Mouse (Mus musculus) gastrocnemius, postnatal 36 days (tissue): ENCODE measurements at regions not wholly inside any gene's neighbourhood (a gene's known extent, or its start where the extent isn't known, plus 50 kb on each side); places are given as distances from the start of the nearest gene placed in this dataset.

Experiments
- DNase-seq, 2 experiments: peaks; one replicate each; pipeline ENCODE4 v3.0.0; 2022
- intact Hi-C: fragments of 180-260 bp; cut with DNase I; formaldehyde crosslinking; loops from one replicate; pipeline ENCODE4 v1.15.1; 2025

- no peak for DNase-seq
- intact Hi-C loops = no loop called here
These were observed 93.9 kb upstream of the Far2 start for GRCm38 (mm10) chr6:147953058-147953679.

GRCm38 (mm10) chr6:147953753-147954152, 93.3 kb upstream of the Far2 start:
- no peak for DNase-seq
- intact Hi-C loops = no loop called here

DNA sequence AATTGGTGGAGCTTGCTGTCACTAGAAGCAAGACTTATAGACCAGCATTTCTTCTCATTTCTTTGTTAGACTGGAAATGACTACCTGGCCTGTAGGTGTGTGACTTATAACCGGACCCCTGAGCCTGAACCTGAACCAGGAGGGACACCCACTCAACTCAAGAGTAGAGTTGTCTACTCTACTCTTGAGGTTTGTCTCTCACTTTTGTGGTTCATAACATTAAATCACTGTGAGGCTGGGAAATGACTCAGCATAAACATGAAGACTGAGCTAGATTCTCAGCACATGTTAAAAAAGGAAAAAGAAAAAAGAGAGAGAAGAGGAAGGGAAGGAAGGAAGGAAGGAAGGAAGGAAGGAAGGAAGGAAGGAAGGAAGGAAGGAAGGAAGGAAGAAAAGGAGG, 92.8 kb upstream of the Far2 start:
- DNase-seq = no peak
- intact Hi-C loops = no loop called here

GRCm38 (mm10) chr6:147954967-147955830, 91.9 kb upstream of the Far2 start:
- intact Hi-C loops = no loop called here
- DNase-seq = no peak

- intact Hi-C loops = no loop called here
These were observed 82.3 kb upstream of the Far2 start for GRCm38 (mm10) chr6:147964739-147965138.

DNA sequence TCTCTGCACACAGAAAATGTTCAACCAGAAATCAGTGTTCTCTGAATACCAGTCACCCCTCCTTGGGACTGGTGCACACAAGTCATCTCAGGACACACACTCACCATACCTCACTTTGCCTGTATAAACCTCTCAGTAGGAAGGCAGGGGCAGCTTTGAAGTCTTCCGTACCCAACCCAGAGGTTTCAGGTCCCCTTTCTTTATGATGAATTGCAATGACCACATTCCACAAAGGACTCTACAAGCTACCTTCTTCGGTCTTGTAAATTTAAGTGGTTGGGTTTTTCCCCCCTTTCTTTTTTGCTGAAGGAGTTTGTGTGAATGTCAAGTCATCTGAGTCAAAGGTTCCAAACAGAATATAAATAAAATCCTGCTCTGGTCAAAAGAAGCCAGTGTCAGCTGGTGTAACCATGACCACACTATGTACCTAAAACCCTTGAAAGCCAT, 76.9 kb upstream of the Far2 start:
- intact Hi-C loops = no loop called here
- no peak for DNase-seq

More at GRCm38 (mm10) chr6:147964739-147965138, 82.3 kb upstream of the Far2 start:
- no peak for DNase-seq

- intact Hi-C loops = no loop called here
These were observed 74.5 kb upstream of the Far2 start for GRCm38 (mm10) chr6:147972552-147972951.

GRCm38 (mm10) chr6:147973059-147973458, 74.0 kb upstream of the Far2 start:
- intact Hi-C loops = no loop called here
- DNase-seq = no peak

More at GRCm38 (mm10) chr6:147972552-147972951, 74.5 kb upstream of the Far2 start:
- DNase-seq = no peak

DNA sequence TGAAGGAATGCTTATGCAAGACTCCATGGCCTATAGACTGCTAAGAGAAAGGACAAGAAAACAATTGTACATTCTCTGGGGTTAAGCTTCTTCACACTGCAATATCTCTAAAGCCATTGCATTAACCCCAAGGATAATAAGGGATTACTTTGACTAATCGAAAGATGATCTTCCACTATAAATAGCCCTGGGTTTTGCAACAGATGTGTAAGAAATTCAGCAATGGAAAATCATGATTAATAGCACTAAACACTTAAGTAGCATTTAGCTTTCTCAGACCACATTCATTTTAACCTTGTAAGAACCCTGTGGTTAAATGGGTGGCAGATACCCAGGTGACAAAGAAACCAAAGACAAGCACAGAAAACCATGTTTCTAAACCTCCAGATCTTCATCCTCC, 71.1 kb upstream of the Far2 start:
- intact Hi-C loops = no loop called here
- no peak for DNase-seq

DNA sequence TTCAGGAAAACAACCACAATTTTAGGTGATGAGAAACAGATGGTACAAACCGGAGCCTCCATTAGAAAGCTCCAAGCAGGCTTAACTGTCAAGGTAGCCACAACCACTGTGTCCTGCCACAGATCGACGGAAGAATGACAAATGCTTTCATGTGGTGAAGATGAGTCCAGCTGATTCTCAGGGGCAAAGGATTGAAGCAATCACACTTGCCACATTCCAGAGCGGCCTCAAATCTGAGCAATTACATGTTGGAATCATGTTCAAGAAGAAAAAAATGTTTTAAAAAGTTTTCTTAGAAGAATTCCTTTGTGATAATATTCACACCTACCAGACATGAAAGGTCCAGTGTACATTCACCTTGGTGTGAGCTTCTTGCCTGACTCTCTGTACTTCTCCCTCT, 57.7 kb upstream of the Far2 start:
- intact Hi-C loops = no loop called here
- DNase-seq = no peak
